ENCODE assay signal across 26 mouse cellular contexts in genomic region chr10:104274841-104275240, GRCm38 (mm10).
DNase-seq lines count a peak whose midpoint lies in the region; ATAC-seq and TF ChIP-seq lines count a peak whose summit lies in the region.
"Had no signal": no experiment of that assay in that cellular context is flagged by ENCODE, and none has a peak within 500 bp of the region (broad histone marks: within the 10 kb centered on the region; RNA-seq: fewer than 3 reads in every experiment).

No protein-coding gene starts in this region.

- intact Hi-C loops in left cerebral cortex, postnatal 4 days (cut with DNase I) = no loop called here

- no peak overlapping the region for H3K9ac ChIP-seq in lung, postnatal 0 days (replicated peaks; ENCODE audit: low read depth)
- H3K9ac ChIP-seq: embryonic facial prominence, embryonic 13.5 days; intestine, embryonic 15.5 days; limb, embryonic 12.5 days; liver, embryonic 15.5 days; midbrain, embryonic 15.5 days; stomach, embryonic 15.5 days had no signal

- no peak overlapping the region for H3K4me2 ChIP-seq in lung, postnatal 0 days (replicated peaks; ENCODE audit: low read depth, low read length)
- H3K4me2 ChIP-seq: embryonic facial prominence, embryonic 13.5 days; intestine, embryonic 15.5 days; limb, embryonic 12.5 days; liver, embryonic 15.5 days; midbrain, embryonic 15.5 days; stomach, embryonic 15.5 days had no signal

- no peaks in the 10 kb centered on the region for H3K36me3 ChIP-seq in lung, postnatal 0 days (ENCODE audit: insufficient read depth, low read length)
- H3K36me3 ChIP-seq: embryonic facial prominence, embryonic 13.5 days; hindbrain, embryonic 10.5 days; intestine, embryonic 15.5 days; limb, embryonic 12.5 days; liver, embryonic 15.5 days; midbrain, embryonic 10.5 days; midbrain, embryonic 15.5 days; stomach, embryonic 15.5 days had no signal

- no peaks in the 10 kb centered on the region for H3K27me3 ChIP-seq in lung, postnatal 0 days (replicated peaks; ENCODE audit: insufficient read depth, low read length)
- H3K27me3 ChIP-seq: embryonic facial prominence, embryonic 13.5 days; intestine, embryonic 15.5 days; limb, embryonic 12.5 days; liver, embryonic 15.5 days; midbrain, embryonic 15.5 days; stomach, embryonic 15.5 days had no signal

- TF ChIP-seq CTCF in lung, postnatal 0 days (IDR thresholded peaks at IDR 0.05) = no peak

- H3K27ac ChIP-seq in lung, postnatal 0 days (ENCODE audit: low read length) = no peak overlapping the region
- H3K27ac ChIP-seq: embryonic facial prominence, embryonic 13.5 days; hindbrain, embryonic 10.5 days; hindbrain, postnatal 0 days; intestine, embryonic 15.5 days; limb, embryonic 12.5 days; liver, embryonic 15.5 days; midbrain, embryonic 10.5 days; midbrain, embryonic 15.5 days; stomach, embryonic 15.5 days had no signal

- no peak for TF ChIP-seq EP300 in lung, postnatal 0 days (IDR thresholded peaks at IDR 0.05)

- H3K4me1 ChIP-seq in lung, postnatal 0 days (ENCODE audit: insufficient read depth, low read depth, low read length) = no peaks in the 10 kb centered on the region
- H3K4me1 ChIP-seq: embryonic facial prominence, embryonic 13.5 days; hindbrain, embryonic 10.5 days; intestine, embryonic 15.5 days; limb, embryonic 12.5 days; liver, embryonic 15.5 days; midbrain, embryonic 10.5 days; midbrain, embryonic 15.5 days; stomach, embryonic 15.5 days had no signal

- H3K4me3 ChIP-seq in lung, postnatal 0 days (ENCODE audit: low read depth, low read length) = no peak overlapping the region
- H3K4me3 ChIP-seq: embryonic facial prominence, embryonic 13.5 days; erythroblast, embryonic 14.5 days; hindbrain, embryonic 10.5 days; intestine, embryonic 15.5 days; limb, embryonic 12.5 days; liver, embryonic 15.5 days; midbrain, embryonic 10.5 days; midbrain, embryonic 15.5 days; stomach, embryonic 15.5 days had no signal

- ATAC-seq in lung, postnatal 0 days = peak; percentile 66
- ATAC-seq: forebrain, embryonic 16.5 days; hindbrain, postnatal 0 days; intestine, embryonic 15.5 days; midbrain, embryonic 15.5 days had no signal

- peak; percentile 1 for DNase-seq in left cerebral cortex, postnatal 4 days
- DNase-seq in left cerebral cortex, adult 11 months (ENCODE audit: low spot score) = no peak
- DNase-seq in lung, postnatal 0 days (ENCODE audit: low spot score) = peak; percentile 32
- no peak for DNase-seq in lung, postnatal 4 days
- peak; percentile 2 for DNase-seq in embryo, embryonic 9.5 days (ENCODE audit: extremely low spot score)
- DNase-seq in lung, postnatal 25 days (ENCODE audit: low spot score) = peak; percentile 1
- no peak for DNase-seq in thymus, postnatal 25 days
- DNase-seq: adrenal gland, postnatal 25 days; B cell, adult 2 months; cerebellum, adult 11-12 months; cerebellum, adult 9-11 months; heart, postnatal 14 days; kidney, adult 2 months; kidney, postnatal 14 days; right cerebral cortex, postnatal 25 days had no signal

- 34% methylated on average over 4 of the region's 4 CpGs for WGBS in lung, postnatal 0 days

- no peaks in the 10 kb centered on the region for H3K9me3 ChIP-seq in lung, postnatal 0 days (ENCODE audit: low read length)
- H3K9me3 ChIP-seq: embryonic facial prominence, embryonic 13.5 days; hindbrain, embryonic 10.5 days; intestine, embryonic 15.5 days; limb, embryonic 12.5 days; liver, embryonic 15.5 days; midbrain, embryonic 10.5 days; midbrain, embryonic 15.5 days; stomach, embryonic 15.5 days had no signal

Comparison
In these comparisons a context has a peak if more than half of its experiments do, and no peak if none do; other contexts are left out.
1. DNase-seq: peak in left cerebral cortex, postnatal 4 days (single experiment), lung, postnatal 0 days (single experiment), embryo, embryonic 9.5 days (single experiment) and lung, postnatal 25 days (single experiment); none in left cerebral cortex, adult 11 months (single experiment), lung, postnatal 4 days (0 of 2) and thymus, postnatal 25 days (single experiment).